Mouse (Mus musculus) MEL (cell line): Measurements from ENCODE around the gene Slc22a20. TPM values are rescaled to one million over a fixed set of nuclear protein-coding genes. Genes with fewer than 3 reads are reported as not detected.

Experiments
- DNase-seq: peaks from one replicate; pipeline ENCODE4 v3.0.0; 2011; ENCODE audit warnings: low read depth, low spot score
- H3K27ac ChIP-seq: 2 replicates; pipeline ENCODE4 v1.5.1; 2012; ENCODE audit warnings: low read depth, mild to moderate bottlenecking, control low read depth, low read length, moderate library complexity; ENCODE audit not compliant: control insufficient read depth
- H3K27me3 ChIP-seq, 2 experiments: fragments of 150-350 bp in 1 of 2; sonication (generic) in 1 of 2; 2 replicates each; pipeline ENCODE4 v1.6.1; 2012; ENCODE audit warnings: low read length in 2 of 2, mild to moderate bottlenecking in 2 of 2, improper control_type of control experiment in 1 of 2, moderate library complexity in 1 of 2; ENCODE audit not compliant: insufficient read depth in 2 of 2, control insufficient read depth in 1 of 2
- H3K36me3 ChIP-seq, 2 experiments: 2 replicates each; pipeline ENCODE4 v1.6.1; 2012 to 2014; ENCODE audit warnings: low read length in 2 of 2, improper control_type of control experiment in 1 of 2, inconsistent platforms in 1 of 2, mild to moderate bottlenecking in 1 of 2; ENCODE audit not compliant: insufficient read depth in 2 of 2, control insufficient read depth in 1 of 2
- H3K4me1 ChIP-seq, 2 experiments: fragments of 150-350 bp in 1 of 2; sonication (generic) in 1 of 2; 2 replicates each; pipeline ENCODE4 v1.6.1; 2012; ENCODE audit warnings: low read length in 2 of 2, improper control_type of control experiment in 1 of 2, mild to moderate bottlenecking in 1 of 2; ENCODE audit not compliant: insufficient read depth in 2 of 2, control insufficient read depth in 1 of 2
- H3K4me3 ChIP-seq, 2 experiments: fragments of 150-350 bp in 1 of 2; sonication (generic) in 1 of 2; 2 replicates each; pipeline ENCODE4 v1.5.1; 2012; ENCODE audit warnings: low read depth in 2 of 2, low read length in 2 of 2, mild to moderate bottlenecking in 2 of 2, moderate library complexity in 2 of 2, control low read depth in 1 of 2, improper control_type of control experiment in 1 of 2; ENCODE audit not compliant: control insufficient read depth in 1 of 2, insufficient read depth in 1 of 2
- H3K79me2 ChIP-seq: 2 replicates; pipeline ENCODE4 v1.6.1; 2012; ENCODE audit warnings: mild to moderate bottlenecking, low read length, moderate library complexity; ENCODE audit not compliant: control insufficient read depth, poor library complexity, insufficient read depth
- H3K9ac ChIP-seq: 2 replicates; pipeline ENCODE4 v1.6.1; 2012; ENCODE audit warnings: low read depth, mild to moderate bottlenecking, control low read depth, low read length, moderate library complexity; ENCODE audit not compliant: control insufficient read depth, poor library complexity, severe bottlenecking
- H3K9me3 ChIP-seq: fragments of 150-350 bp; sonication (generic); replicated peaks from 2 replicates; pipeline ENCODE4 v1.6.1; 2012; ENCODE audit warnings: mild to moderate bottlenecking, low read length, improper control_type of control experiment, moderate library complexity; ENCODE audit not compliant: insufficient read depth
- CHD1 ChIP-seq: IDR thresholded peaks from 2 replicates; pipeline ENCODE4 v1.6.1; 2012; ENCODE audit warnings: low read depth, mild to moderate bottlenecking, inconsistent platforms, low read length, improper control_type of control experiment
- E2F4 ChIP-seq: IDR thresholded peaks from 2 replicates; pipeline ENCODE4 v1.6.1; 2011; ENCODE audit warnings: low read depth, low read length, improper control_type of control experiment, borderline replicate concordance
- ELF1 ChIP-seq: IDR thresholded peaks from 2 replicates; pipeline ENCODE4 v1.6.1; 2014; ENCODE audit warnings: low read depth, mild to moderate bottlenecking, inconsistent platforms, low read length, improper control_type of control experiment, moderate library complexity
- EP300 ChIP-seq, 2 experiments: IDR thresholded peaks; 2 replicates each; pipeline ENCODE4 v1.6.1; 2011; ENCODE audit warnings: improper control_type of control experiment in 2 of 2, low read length in 2 of 2, low read depth in 1 of 2, mild to moderate bottlenecking in 1 of 2
- ETS1 ChIP-seq: IDR thresholded peaks from 2 replicates; pipeline ENCODE4 v1.6.1; 2012; ENCODE audit warnings: low read depth, mild to moderate bottlenecking, inconsistent platforms, low read length, improper control_type of control experiment, moderate library complexity
- GABPA ChIP-seq: IDR thresholded peaks from 2 replicates; pipeline ENCODE4 v1.6.1; 2012; ENCODE audit warnings: low read depth, mild to moderate bottlenecking, inconsistent platforms, low read length, improper control_type of control experiment, moderate library complexity
- HCFC1 ChIP-seq: IDR thresholded peaks from 2 replicates; pipeline ENCODE4 v1.6.1; 2012; ENCODE audit warnings: low read depth, mild to moderate bottlenecking, inconsistent platforms, low read length, improper control_type of control experiment, moderate library complexity
- JUND ChIP-seq: IDR thresholded peaks from 2 replicates; pipeline ENCODE4 v1.6.1; 2011; ENCODE audit warnings: low read depth, mild to moderate bottlenecking, improper control_type of control experiment, low read length
- MAX ChIP-seq: IDR thresholded peaks from 2 replicates; pipeline ENCODE4 v1.6.1; 2011; ENCODE audit warnings: low read length, improper control_type of control experiment
- MEF2A ChIP-seq: IDR thresholded peaks from 2 replicates; pipeline ENCODE4 v1.6.1; 2014; ENCODE audit warnings: low read depth, mild to moderate bottlenecking, inconsistent platforms, low read length, improper control_type of control experiment; ENCODE audit not compliant: poor library complexity, insufficient replicate concordance, severe bottlenecking; ENCODE audit errors: extremely low read depth
- MXI1 ChIP-seq: IDR thresholded peaks from 2 replicates; pipeline ENCODE4 v1.6.1; 2011; ENCODE audit warnings: mild to moderate bottlenecking, low read depth, low read length, improper control_type of control experiment
- MYC ChIP-seq: IDR thresholded peaks from 2 replicates; pipeline ENCODE4 v1.6.1; 2011; ENCODE audit warnings: low read depth, mild to moderate bottlenecking, low read length, improper control_type of control experiment, moderate library complexity
- POLR2A ChIP-seq, 2 experiments: IDR thresholded peaks; 2 replicates each; pipeline ENCODE4 v1.6.1; 2011 to 2012; ENCODE audit warnings: low read length in 2 of 2, mild to moderate bottlenecking in 2 of 2, control low read depth in 1 of 2, improper control_type of control experiment in 1 of 2, low read depth in 1 of 2, moderate library complexity in 1 of 2; ENCODE audit not compliant: control insufficient read depth in 1 of 2, insufficient read depth in 1 of 2, poor library complexity in 1 of 2
- POLR2AphosphoS2 ChIP-seq: IDR thresholded peaks from 2 replicates; pipeline ENCODE4 v1.6.1; 2011; ENCODE audit warnings: low read length, improper control_type of control experiment
- RAD21 ChIP-seq: IDR thresholded peaks from 2 replicates; pipeline ENCODE4 v1.6.1; 2011; ENCODE audit warnings: mild to moderate bottlenecking, low read depth, low read length, improper control_type of control experiment
- RCOR1 ChIP-seq: IDR thresholded peaks from 2 replicates; pipeline ENCODE4 v1.6.1; 2012; ENCODE audit warnings: low read depth, mild to moderate bottlenecking, inconsistent platforms, low read length, improper control_type of control experiment
- SIN3A ChIP-seq: IDR thresholded peaks from 2 replicates; pipeline ENCODE4 v1.6.1; 2012; ENCODE audit warnings: low read length, improper control_type of control experiment, inconsistent platforms
- TAL1 ChIP-seq: IDR thresholded peaks from 2 replicates; pipeline ENCODE4 v1.6.1; 2012; ENCODE audit warnings: mild to moderate bottlenecking, inconsistent platforms, low read length, moderate library complexity, mixed read lengths
- TBP ChIP-seq: IDR thresholded peaks from 2 replicates; pipeline ENCODE4 v1.8.0; 2011; ENCODE audit warnings: low read depth, low read length, improper control_type of control experiment
- TCF12 ChIP-seq: IDR thresholded peaks from 2 replicates; pipeline ENCODE4 v1.6.1; 2014; ENCODE audit warnings: low read depth, mild to moderate bottlenecking, inconsistent platforms, low read length, improper control_type of control experiment, moderate library complexity
- UBTF ChIP-seq: IDR thresholded peaks from 2 replicates; pipeline ENCODE4 v1.6.1; 2012; ENCODE audit warnings: low read depth, mild to moderate bottlenecking, inconsistent platforms, low read length, improper control_type of control experiment, moderate library complexity, borderline replicate concordance; ENCODE audit not compliant: insufficient read depth
- USF1 ChIP-seq: IDR thresholded peaks from 2 replicates; pipeline ENCODE4 v1.6.1; 2014; ENCODE audit warnings: low read depth, mild to moderate bottlenecking, inconsistent platforms, low read length, improper control_type of control experiment, moderate library complexity
- USF2 ChIP-seq, 2 experiments: IDR thresholded peaks; 2 replicates each; pipeline ENCODE4 v1.6.1; 2011 to 2012; ENCODE audit warnings: improper control_type of control experiment in 2 of 2, low read length in 2 of 2, borderline replicate concordance in 1 of 2, inconsistent platforms in 1 of 2, low read depth in 1 of 2, mild to moderate bottlenecking in 1 of 2; ENCODE audit not compliant: insufficient read depth in 1 of 2
- ZMIZ1 ChIP-seq: IDR thresholded peaks from 2 replicates; pipeline ENCODE4 v1.6.1; 2012; ENCODE audit warnings: low read depth, mild to moderate bottlenecking, inconsistent platforms, low read length, improper control_type of control experiment, moderate library complexity
- polyA plus RNA-seq, 2 experiments: library from polyadenylated mRNA; stranded (reverse) in 1 of 2; unstranded in 1 of 2; fragments of >175 nt in 1 of 2; fragments of >200 nt in 1 of 2; gene quantifications; 2 replicates each; pipeline versions ENCODE4 v1.2.1 to v1.2.4; 2012; ENCODE audit warnings: low replicate concordance in 2 of 2, low read depth in 1 of 2; ENCODE audit not compliant: insufficient read length in 2 of 2, insufficient read depth in 1 of 2, missing spikeins in 1 of 2
- total RNA-seq: library from RNA; depleted of rRNA; stranded (reverse); fragments of 300-350 nt; gene quantifications from 2 replicates; pipeline ENCODE4 v1.2.3, GENCODE M21; 2012

The Slc22a20 gene
- total and polyA plus RNA-seq, 3 experiments, result not detected

DNA sequence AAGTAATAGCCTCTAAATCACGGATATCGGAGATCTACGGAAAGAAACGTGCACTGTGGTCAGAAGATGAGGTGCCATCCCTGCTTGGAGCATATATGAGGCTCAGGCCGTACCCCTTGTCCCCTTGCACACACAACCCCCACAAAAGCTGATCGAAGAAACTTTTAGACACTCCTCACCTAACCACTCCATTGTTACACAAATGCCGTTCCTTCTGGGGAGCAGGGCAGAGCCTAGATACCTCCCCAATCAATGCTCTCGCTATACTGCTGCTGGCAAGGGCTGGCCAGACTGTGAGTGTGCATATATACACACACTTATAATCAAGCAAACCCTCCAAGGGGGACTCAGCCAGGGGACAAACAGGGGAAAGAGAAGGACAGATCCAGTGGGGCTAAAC, 23.2 kb upstream of the Slc22a20 start:
- Histone ChIP-seq H3K9ac (no peak overlapping the region), H3K4me1 (peaks cover 0 to 12% of the 10 kb centered on the region in 2 experiments; a peak in 1 of 4 replicates), H3K27ac (no peak overlapping the region)
- no peak for TF ChIP-seq ETS1
- TF ChIP-seq GABPA, result no peak
- no peak for TF ChIP-seq EP300 (IDR thresholded peaks at IDR 0.05; ENCODE audit: low read depth in 1 of 2, low read length in 2 of 2)
- no peak for TF ChIP-seq USF1
- TF ChIP-seq POLR2AphosphoS2, result no peak
- no peak for TF ChIP-seq MEF2A
- TF ChIP-seq ELF1, result no peak
- no peak for TF ChIP-seq TAL1
- TF ChIP-seq, all 39 proteins: peak for 0
- Histone ChIP-seq H3K36me3 (peaks cover 1 to 4% of the 10 kb centered on the region in 2 experiments; a peak in 3 of 4 replicates), H3K4me3 (no peak overlapping the region), H3K79me2 (peaks cover under 1% of the 10 kb centered on the region; the same call in 1 of the 2 replicates), H3K27me3 (no peaks in the 10 kb centered on the region), H3K9me3 (no peaks in the 10 kb centered on the region)
- DNase-seq, result no peak

- H3K9ac ChIP-seq, result no peak overlapping the region
- TF ChIP-seq E2F4 (no peak), RAD21 (no peak), POLR2A (IDR thresholded peaks at IDR 0.05; ENCODE audit: control insufficient read depth in 1 of 2, insufficient read depth in 1 of 2, low read depth in 1 of 2, low read length in 2 of 2, poor library complexity in 1 of 2) (no peak), MEF2A (no peak), GABPA (no peak), MXI1 (no peak), MAX (no peak), POLR2AphosphoS2 (no peak), TCF12 (no peak), ZMIZ1 (no peak)
- H3K4me1 ChIP-seq, result peaks cover 0 to 8% of the 10 kb centered on the region in 2 experiments; a peak in 1 of 4 replicates
- peaks cover 1 to 3% of the 10 kb centered on the region in 2 experiments; a peak in 3 of 4 replicates for H3K36me3 ChIP-seq
- no peaks in the 10 kb centered on the region for H3K27me3 ChIP-seq
- no peak overlapping the region for H3K4me3 ChIP-seq
- no peak for DNase-seq
- H3K9me3 ChIP-seq, result no peaks in the 10 kb centered on the region
- no peaks in the 10 kb centered on the region for H3K79me2 ChIP-seq
- no peak overlapping the region for H3K27ac ChIP-seq
These were observed 21.1 kb upstream of the Slc22a20 start for GRCm38 (mm10) chr19:6007013-6007412.

DNA sequence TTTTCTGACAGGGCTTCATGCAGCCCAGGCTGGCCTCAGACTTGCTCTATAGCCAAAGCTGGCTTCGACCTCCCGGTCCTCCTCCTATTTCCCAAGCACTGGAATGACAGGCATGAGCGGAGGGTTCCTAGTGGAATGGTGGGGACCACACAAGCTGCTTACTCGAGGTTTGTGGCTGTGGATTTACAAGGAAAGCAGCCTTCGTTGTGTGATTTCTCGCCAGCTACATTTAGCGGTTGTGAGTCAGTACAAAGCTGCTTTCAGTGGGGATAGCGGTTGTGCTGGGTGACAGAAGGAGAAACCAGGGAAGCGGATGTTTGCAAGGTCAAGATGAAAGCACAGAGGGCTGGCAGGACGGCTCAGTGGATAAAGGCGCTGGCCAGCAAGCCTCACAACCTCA, 19.6 kb upstream of the Slc22a20 start:
- H3K9me3 ChIP-seq, result no peaks in the 10 kb centered on the region
- H3K4me3 ChIP-seq, result no peak overlapping the region
- peaks cover 1 to 3% of the 10 kb centered on the region in 2 experiments; a peak in 3 of 4 replicates for H3K36me3 ChIP-seq
- no peaks in the 10 kb centered on the region for H3K79me2 ChIP-seq
- H3K9ac ChIP-seq, result no peak overlapping the region
- H3K4me1 ChIP-seq, result peaks cover 0 to 4% of the 10 kb centered on the region in 2 experiments; a peak in 2 of 4 replicates
- no peaks in the 10 kb centered on the region for H3K27me3 ChIP-seq
- H3K27ac ChIP-seq, result no peak overlapping the region
- DNase-seq, result no peak
- TF ChIP-seq RCOR1 (no peak), POLR2A (IDR thresholded peaks at IDR 0.05; ENCODE audit: control insufficient read depth in 1 of 2, insufficient read depth in 1 of 2, low read depth in 1 of 2, low read length in 2 of 2, poor library complexity in 1 of 2) (no peak), HCFC1 (no peak), USF2 (IDR thresholded peaks at IDR 0.05; ENCODE audit: borderline replicate concordance in 1 of 2, insufficient read depth in 1 of 2, low read depth in 1 of 2, low read length in 2 of 2) (no peak), CHD1 (no peak), TCF12 (no peak), SIN3A (no peak), TBP (no peak), E2F4 (no peak), MYC (no peak), ZMIZ1 (no peak), JUND (no peak), ETS1 (no peak), POLR2AphosphoS2 (no peak), ELF1 (no peak), UBTF (no peak)
